Mouse (Mus musculus) intestine, embryonic 16.5 days (tissue): ENCODE measurements around the gene C5ar1. TPM values are rescaled to one million over a fixed set of nuclear protein-coding genes. Genes with fewer than 3 reads are reported as not detected.
"Not testable (repeated sequence)": the region's sequence is repeated elsewhere in the genome, so short reads cannot be mapped to it uniquely, and the experiment has no call there.

ENCODE experiments used
- ATAC-seq: fragments of 200-750 bp; cut with Nextera tagmentation; 2 replicates; pipeline ENCODE4 v1.8.0; 2017; ENCODE audit warnings: moderate TSS enrichment, moderate library complexity
- H3K27ac ChIP-seq: fragments of 300-500 bp; sonication (generic); 2 replicates; pipeline ENCODE4 v1.5.1; 2014; ENCODE audit warnings: mild to moderate bottlenecking, low read length
- H3K27me3 ChIP-seq: fragments of 300-500 bp; sonication (generic); replicated peaks from 2 replicates; pipeline ENCODE4 v1.6.1; 2014; ENCODE audit warnings: low read length, control low read depth, mixed read lengths; ENCODE audit not compliant: control insufficient read depth, insufficient read depth
- H3K36me3 ChIP-seq: fragments of 300-500 bp; sonication (generic); 2 replicates; pipeline ENCODE4 v1.6.1; 2014; ENCODE audit warnings: low read length, control low read depth; ENCODE audit not compliant: control insufficient read depth, insufficient read depth
- H3K4me1 ChIP-seq: fragments of 300-500 bp; sonication (generic); 2 replicates; pipeline ENCODE4 v1.6.1; 2014; ENCODE audit warnings: low read length, control low read depth, mixed read lengths; ENCODE audit not compliant: control insufficient read depth, insufficient read depth
- H3K4me2 ChIP-seq: fragments of 300-500 bp; sonication (generic); 2 replicates; pipeline ENCODE4 v1.6.1; 2014; ENCODE audit warnings: low read depth, low read length, control low read depth
- H3K4me3 ChIP-seq: fragments of 300-500 bp; sonication (generic); 2 replicates; pipeline ENCODE4 v1.5.1; 2014; ENCODE audit warnings: mild to moderate bottlenecking, low read length
- H3K9ac ChIP-seq: fragments of 300-500 bp; sonication (generic); 2 replicates; pipeline ENCODE4 v1.6.1; 2014; ENCODE audit warnings: low read depth, low read length
- H3K9me3 ChIP-seq: fragments of 300-500 bp; sonication (generic); 2 replicates; pipeline ENCODE4 v1.6.1; 2016; ENCODE audit warnings: low read length, control low read depth; ENCODE audit not compliant: control insufficient read depth
- WGBS: fragments of 180-500 bp; shearing (Covaris S2); extraction: QIAGEN DNeasy Blood & Tissue Kit; methylation state at CpG from one replicate; pipeline ENCODE4 v1.1.7; 2014; 5-methylcytosine and 5-hydroxymethylcytosine counted together
- polyA plus RNA-seq: library from polyadenylated mRNA; unstranded; fragments of >200 nt; fragmentation: Nextera tagmentation; extraction: Ambion mirVana; gene quantifications from 2 replicates; pipeline ENCODE4 v1.2.1, GENCODE M21; 2015

C5ar1 gene
- polyA plus RNA-seq, 1 experiment from 2014 or later, result 1.9 TPM

- H3K27ac ChIP-seq, result no peak overlapping the region
- H3K4me1 ChIP-seq, result no peaks in the 10 kb centered on the region
- H3K9ac ChIP-seq, result no peak overlapping the region
- no peaks in the 10 kb centered on the region for H3K36me3 ChIP-seq
- H3K4me3 ChIP-seq, result no peak overlapping the region
- no peak overlapping the region for H3K4me2 ChIP-seq
- 0 out of 2 replicates have a peak, but pooled peaks cover 5% of the 10 kb centered on the region for H3K9me3 ChIP-seq
- 84% methylated on average over 5 of the region's 5 CpGs for WGBS
- no peaks in the 10 kb centered on the region for H3K27me3 ChIP-seq
- no peak for ATAC-seq
Measured at GRCm38 (mm10) chr7:16263843-16264242, 4.5 kb upstream of the C5ar1 start.

- no peaks in the 10 kb centered on the region for H3K4me1 ChIP-seq
- H3K4me2 ChIP-seq, result no peak overlapping the region
- H3K4me3 ChIP-seq, result no peak overlapping the region
- H3K27me3 ChIP-seq, result no peaks in the 10 kb centered on the region
- H3K36me3 ChIP-seq, result no peaks in the 10 kb centered on the region
- H3K9me3 ChIP-seq, result 0 out of 2 replicates have a peak, but pooled peaks cover 5% of the 10 kb centered on the region
- H3K9ac ChIP-seq, result no peak overlapping the region
- H3K27ac ChIP-seq, result no peak overlapping the region
- 26% methylated on average over 8 of the region's 8 CpGs for WGBS
- ATAC-seq, result no peak
Measured at GRCm38 (mm10) chr7:16263015-16263787, 3.9 kb upstream of the C5ar1 start.

GRCm38 (mm10) chr7:16261097-16261496 is 1.8 kb upstream of the C5ar1 start:
- no peak overlapping the region for H3K4me2 ChIP-seq
- H3K27me3 ChIP-seq, result no peaks in the 10 kb centered on the region
- H3K4me1 ChIP-seq, result no peaks in the 10 kb centered on the region
- WGBS, result 67% methylated on average over 1 of the region's 1 CpGs
- no peak overlapping the region for H3K4me3 ChIP-seq
- no peak overlapping the region for H3K9ac ChIP-seq
- no peaks in the 10 kb centered on the region for H3K36me3 ChIP-seq
- peak; percentile 90 for ATAC-seq
- H3K9me3 ChIP-seq, result 0 out of 2 replicates have a peak, but pooled peaks cover 5% of the 10 kb centered on the region
- H3K27ac ChIP-seq, result no peak overlapping the region; the same call in 1 of the 2 replicates

GRCm38 (mm10) chr7:16257830-16258229 is 1.5 kb downstream of the C5ar1 start:
- Histone ChIP-seq H3K9me3 (no peaks in the 10 kb centered on the region), H3K9ac (no peak overlapping the region), H3K4me1 (no peaks in the 10 kb centered on the region), H3K4me3 (no peak overlapping the region), H3K27me3 (no peaks in the 10 kb centered on the region), H3K4me2 (no peak overlapping the region), H3K27ac (no peak overlapping the region), H3K36me3 (no peaks in the 10 kb centered on the region)
- 87% methylated on average over 11 of the region's 11 CpGs for WGBS
- no peak for ATAC-seq

GRCm38 (mm10) chr7:16255963-16256362 is 3.4 kb downstream of the C5ar1 start:
- H3K36me3 ChIP-seq, H3K4me2 ChIP-seq, H3K9ac ChIP-seq, H3K4me3 ChIP-seq, ATAC-seq, H3K9me3 ChIP-seq, H3K4me1 ChIP-seq, H3K27ac ChIP-seq, H3K27me3 ChIP-seq: not testable (repeated sequence)
- 79% methylated on average over 4 of the region's 4 CpGs for WGBS

- no peak overlapping the region for H3K9ac ChIP-seq
- 37% methylated on average over 4 of the region's 4 CpGs for WGBS
- no peak for ATAC-seq
Measured at GRCm38 (mm10) chr7:16254195-16254594, 5.1 kb downstream of the C5ar1 start.

GRCm38 (mm10) chr7:16250687-16251086 is 8.7 kb downstream of the C5ar1 start:
- H3K27me3 ChIP-seq, result no peaks in the 10 kb centered on the region
- H3K4me2 ChIP-seq, result no peak overlapping the region
- 78% methylated on average over 5 of the region's 5 CpGs for WGBS
- H3K36me3 ChIP-seq, result no peaks in the 10 kb centered on the region
- H3K9ac ChIP-seq, result no peak overlapping the region
- H3K27ac ChIP-seq, result no peak overlapping the region
- H3K4me3 ChIP-seq, result no peak overlapping the region
- H3K9me3 ChIP-seq, result no peaks in the 10 kb centered on the region
- H3K4me1 ChIP-seq, result no peaks in the 10 kb centered on the region
- no peak for ATAC-seq

More at GRCm38 (mm10) chr7:16254195-16254594, 5.1 kb downstream of the C5ar1 start:
- H3K9me3 ChIP-seq, result no peaks in the 10 kb centered on the region
- H3K36me3 ChIP-seq, result no peaks in the 10 kb centered on the region
- H3K27me3 ChIP-seq, result no peaks in the 10 kb centered on the region
- H3K4me2 ChIP-seq, result no peak overlapping the region
- no peaks in the 10 kb centered on the region for H3K4me1 ChIP-seq
- no peak overlapping the region for H3K4me3 ChIP-seq
- H3K27ac ChIP-seq, result no peak overlapping the region

GRCm38 (mm10) chr7:16245958-16246357 is 13.4 kb downstream of the C5ar1 start:
- Histone ChIP-seq H3K4me2 (no peak overlapping the region), H3K9ac (no peak overlapping the region), H3K4me1 (no peaks in the 10 kb centered on the region), H3K27ac (no peak overlapping the region), H3K27me3 (no peaks in the 10 kb centered on the region), H3K4me3 (no peak overlapping the region), H3K36me3 (no peaks in the 10 kb centered on the region), H3K9me3 (no peaks in the 10 kb centered on the region)
- ATAC-seq, result no peak
- 33% methylated on average over 2 of the region's 4 CpGs for WGBS

- 59% methylated on average over 5 of the region's 5 CpGs for WGBS
- Histone ChIP-seq H3K27ac (no peak within 1 kb of the TSS), H3K9ac (no peak within 1 kb of the TSS), H3K36me3 (no peaks in the 10 kb centered on the region), H3K4me1 (no peaks in the 10 kb centered on the region), H3K4me3 (no peak within 1 kb of the TSS), H3K4me2 (no peak within 1 kb of the TSS), H3K9me3 (no peaks in the 10 kb centered on the region), H3K27me3 (no peaks in the 10 kb centered on the region)
- no peak for ATAC-seq
Measured at GRCm38 (mm10) chr7:16244067-16244466, 15.3 kb downstream of the C5ar1 start, which contains the start of gene C5ar2. Gene C5ar2 (minus strand): TSS chr7:16244154.
